Mouse (Mus musculus): ENCODE measurements at regions not wholly inside any gene's neighbourhood (a gene's known extent, or its start where the extent isn't known, plus 50 kb on each side); places are given as distances from the start of the nearest gene placed in this dataset.

DNA sequence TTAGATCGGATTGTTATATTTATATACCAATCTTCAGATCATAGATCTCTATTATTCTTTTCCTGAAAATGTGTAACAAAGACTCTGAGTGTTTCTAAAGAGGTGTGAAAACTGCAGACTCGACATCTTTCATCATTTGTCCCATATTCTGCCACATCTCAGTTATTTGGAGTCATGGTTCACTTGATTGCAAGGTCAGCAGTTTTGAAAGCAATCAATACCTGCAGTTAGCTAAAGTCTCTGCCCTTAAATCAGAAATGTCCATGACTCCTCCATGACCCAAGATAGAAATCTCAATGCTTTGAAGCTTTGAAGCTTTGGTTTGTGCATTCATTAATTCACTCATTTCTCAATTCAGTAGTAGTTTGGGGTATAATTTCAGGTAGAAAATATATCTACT lies 1424.2 kb upstream of the Lrrc6 start:
- TF ChIP-seq CTCF (IDR thresholded peaks at IDR 0.05; ENCODE audit: low read depth, low read length) (no peak), POLR2A (IDR thresholded peaks at IDR 0.05; ENCODE audit: insufficient read depth, low read length) (no peak), EP300 (IDR thresholded peaks at IDR 0.05; ENCODE audit: insufficient read depth, low read depth, low read length) (no peak)

All from ES-Bruce4 (cell line).